Mouse (Mus musculus) lung, embryonic 15.5 days (tissue): ENCODE results near the gene Mrps34. TPM values are rescaled to one million over a fixed set of nuclear protein-coding genes. Genes with fewer than 3 reads are reported as not detected.
"Not testable (repeated sequence)": the region's sequence is repeated elsewhere in the genome, so short reads cannot be mapped to it uniquely, and the experiment has no call there.

Source experiments
- ATAC-seq: fragments of 200-750 bp; cut with Nextera tagmentation; 2 replicates; pipeline ENCODE4 v1.8.0; 2017; ENCODE audit warnings: moderate number of reproducible peaks, borderline replicate concordance; ENCODE audit not compliant: low FRiP score, low TSS enrichment; ENCODE audit errors: extremely low read depth
- H3K27ac ChIP-seq: fragments of 300-500 bp; sonication (generic); 2 replicates; pipeline ENCODE4 v1.5.1; 2015; ENCODE audit warnings: moderate library complexity, mild to moderate bottlenecking, inconsistent platforms
- H3K27me3 ChIP-seq: fragments of 300-500 bp; sonication (generic); 2 replicates; pipeline ENCODE4 v1.6.1; 2015; ENCODE audit warnings: inconsistent platforms
- H3K36me3 ChIP-seq: fragments of 300-500 bp; sonication (generic); 2 replicates; pipeline ENCODE4 v1.6.1; 2015; ENCODE audit warnings: inconsistent platforms
- H3K4me1 ChIP-seq: fragments of 300-500 bp; sonication (generic); 2 replicates; pipeline ENCODE4 v1.6.1; 2015; ENCODE audit warnings: inconsistent platforms
- H3K4me2 ChIP-seq: fragments of 300-500 bp; sonication (generic); 2 replicates; pipeline ENCODE4 v1.6.1; 2015; ENCODE audit warnings: inconsistent platforms, mild to moderate bottlenecking, moderate library complexity
- H3K4me3 ChIP-seq: fragments of 300-500 bp; sonication (generic); 2 replicates; pipeline ENCODE4 v1.5.1; 2015; ENCODE audit warnings: mild to moderate bottlenecking, inconsistent platforms
- H3K9ac ChIP-seq: fragments of 300-500 bp; sonication (generic); 2 replicates; pipeline ENCODE4 v1.6.1; 2015; ENCODE audit warnings: inconsistent platforms
- H3K9me3 ChIP-seq: fragments of 300-500 bp; sonication (generic); 2 replicates; pipeline ENCODE4 v1.6.1; 2016; ENCODE audit warnings: inconsistent platforms
- WGBS: fragments of 180-500 bp; shearing (Covaris S2); methylation state at CpG from one replicate; pipeline ENCODE4 v1.1.7; 2015; 5-methylcytosine and 5-hydroxymethylcytosine counted together
- polyA plus RNA-seq: library from polyadenylated mRNA; unstranded; fragments of >200 nt; fragmentation: Nextera tagmentation; extraction: Ambion mirVana; gene quantifications from 2 replicates; pipeline ENCODE4 v1.2.1, GENCODE M21; 2015

The Mrps34 gene
- polyA plus RNA-seq, 1 experiment from 2014 or later = 92.0 TPM

GRCm38 (mm10) chr17:24937266-24937665, 42.4 kb downstream of the Mrps34 start:
- Histone ChIP-seq H3K4me3 (peak overlapping the region; percentile 97), H3K27me3 (no peaks in the 10 kb centered on the region), H3K9ac (peak overlapping the region; percentile 89), H3K4me2 (peak overlapping the region; percentile 69), H3K27ac (peak overlapping the region; percentile 72), H3K4me1 (peaks cover 19% of the 10 kb centered on the region), H3K9me3 (no peaks in the 10 kb centered on the region), H3K36me3 (0 out of 2 replicates have a peak, but pooled peaks cover 4% of the 10 kb centered on the region)
- no peak for ATAC-seq
- WGBS = 41% methylated on average over 6 of the region's 6 CpGs

DNA sequence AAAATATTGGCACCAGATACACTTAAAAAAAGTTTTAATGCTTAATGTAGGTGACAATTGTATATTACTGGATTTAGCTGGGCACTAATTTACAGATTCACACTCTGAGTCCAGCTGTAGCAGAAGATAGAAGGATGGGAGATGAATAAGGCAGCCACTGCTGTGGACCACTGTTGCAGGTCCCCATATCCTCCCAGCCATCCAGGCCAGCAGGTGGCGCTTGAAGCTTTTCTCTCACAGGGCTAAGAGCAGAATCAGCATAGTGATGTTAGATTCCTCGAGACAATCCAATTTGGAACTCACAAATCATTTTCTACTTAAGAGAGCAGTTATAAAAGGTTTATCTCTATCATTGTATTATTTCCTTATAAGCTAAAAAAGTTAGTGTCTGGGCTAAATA, 47.5 kb downstream of the Mrps34 start:
- H3K9ac ChIP-seq, H3K4me1 ChIP-seq, H3K27me3 ChIP-seq, H3K4me2 ChIP-seq, H3K27ac ChIP-seq, H3K4me3 ChIP-seq, H3K9me3 ChIP-seq, ATAC-seq: not testable (repeated sequence)
- 7% methylated on average over 2 of the region's 2 CpGs for WGBS
- peaks cover 33% of the 10 kb centered on the region for H3K36me3 ChIP-seq

- no peak overlapping the region for H3K4me2 ChIP-seq
- H3K9me3 ChIP-seq = no peaks in the 10 kb centered on the region
- ATAC-seq = no peak
- no peaks in the 10 kb centered on the region for H3K27me3 ChIP-seq
- peaks cover 39% of the 10 kb centered on the region for H3K36me3 ChIP-seq
- H3K9ac ChIP-seq = no peak overlapping the region
- H3K4me3 ChIP-seq = no peak overlapping the region
- H3K4me1 ChIP-seq = no peaks in the 10 kb centered on the region
- 85% methylated on average over 7 of the region's 7 CpGs for WGBS
- H3K27ac ChIP-seq = no peak overlapping the region
Observed at GRCm38 (mm10) chr17:24943036-24943435, 48.1 kb downstream of the Mrps34 start.

GRCm38 (mm10) chr17:24943589-24943988, 48.7 kb downstream of the Mrps34 start:
- 77% methylated on average over 1 of the region's 1 CpGs for WGBS
- not testable (repeated sequence) for H3K9ac ChIP-seq, H3K4me3 ChIP-seq, H3K27ac ChIP-seq, H3K9me3 ChIP-seq, H3K27me3 ChIP-seq, H3K4me2 ChIP-seq, H3K4me1 ChIP-seq, ATAC-seq
- peaks cover 44% of the 10 kb centered on the region for H3K36me3 ChIP-seq

Other genes with a start within 250 kb of the Mrps34 start
- gene Slc9a3r2, start 244.8 kb upstream of the Mrps34 start, polyA plus RNA-seq = 87.3 and 92.4 TPM in 2 replicates
- gene Npw, start 236.7 kb upstream of the Mrps34 start, polyA plus RNA-seq = 2.1 and 2.3 TPM in 2 replicates
- gene Zfp598, start 225.4 kb upstream of the Mrps34 start, polyA plus RNA-seq = 21.2 and 22.2 TPM in 2 replicates
- gene Syngr3, start 205.2 kb upstream of the Mrps34 start, polyA plus RNA-seq = 1.0 and 2.0 TPM in 2 replicates
- gene Gfer, start 199.0 kb upstream of the Mrps34 start, polyA plus RNA-seq = 47.3 and 47.4 TPM in 2 replicates
- 3.5 and 5.1 TPM in 2 replicates for gene Noxo1, start 198.9 kb upstream of the Mrps34 start, polyA plus RNA-seq
- gene Tbl3, start 187.5 kb upstream of the Mrps34 start, polyA plus RNA-seq = 81.2 and 85.2 TPM in 2 replicates
- 0.18 and 0.21 TPM in 2 replicates for gene Rnf151, start 177.1 kb upstream of the Mrps34 start, polyA plus RNA-seq
- gene Rps2, start 177.0 kb upstream of the Mrps34 start, polyA plus RNA-seq = 1,576 and 1,662 TPM in 2 replicates
- gene Ndufb10, start 170.6 kb upstream of the Mrps34 start, polyA plus RNA-seq = 186 and 193 TPM in 2 replicates
- gene Rpl3l, start 167.3 kb upstream of the Mrps34 start, polyA plus RNA-seq = 0.18 TPM in 1 of 2 replicates, not detected in the other
- gene Msrb1, start 158.5 kb upstream of the Mrps34 start, polyA plus RNA-seq = 30.7 and 36.7 TPM in 2 replicates
- 2.5 and 3.4 TPM in 2 replicates for gene Hs3st6, start 142.1 kb upstream of the Mrps34 start, polyA plus RNA-seq
- gene Meiob, start 90.8 kb upstream of the Mrps34 start, polyA plus RNA-seq = not detected in 2 replicates
- gene Hagh, start 55.0 kb upstream of the Mrps34 start, polyA plus RNA-seq = 31.7 and 32.1 TPM in 2 replicates
- 18.8 and 19.9 TPM in 2 replicates for gene Fahd1, start 44.8 kb upstream of the Mrps34 start, polyA plus RNA-seq
- gene Igfals, start 29.1 kb upstream of the Mrps34 start, polyA plus RNA-seq = 1.00 and 1.4 TPM in 2 replicates
- gene Nubp2, start 8.8 kb upstream of the Mrps34 start, polyA plus RNA-seq = 54.4 and 56.6 TPM in 2 replicates
- 41.7 and 44.2 TPM in 2 replicates for gene Spsb3, start 8.5 kb upstream of the Mrps34 start, polyA plus RNA-seq
- 28.5 and 30.4 TPM in 2 replicates for gene Eme2, start within 50 bp of the Mrps34 start, polyA plus RNA-seq
- 67.1 and 78.5 TPM in 2 replicates for gene Nme3, start 1.4 kb downstream of the Mrps34 start, polyA plus RNA-seq
- 24.0 and 27.6 TPM in 2 replicates for gene Mapk8ip3, start 41.9 kb downstream of the Mrps34 start, polyA plus RNA-seq
- 186 and 189 TPM in 2 replicates for gene Jpt2, start 65.6 kb downstream of the Mrps34 start, polyA plus RNA-seq
- gene Cramp1l, start 120.7 kb downstream of the Mrps34 start, polyA plus RNA-seq = 6.3 and 7.6 TPM in 2 replicates
- gene Ift140, start 121.0 kb downstream of the Mrps34 start, polyA plus RNA-seq = 17.0 and 18.1 TPM in 2 replicates
- 88.2 and 93.2 TPM in 2 replicates for gene Tmem204, start 188.5 kb downstream of the Mrps34 start, polyA plus RNA-seq
- 42.2 and 46.3 TPM in 2 replicates for gene Telo2, start 220.9 kb downstream of the Mrps34 start, polyA plus RNA-seq
- 0.14 TPM in 1 of 2 replicates, not detected in the other for gene Ptx4, start 225.6 kb downstream of the Mrps34 start, polyA plus RNA-seq
- gene Clcn7, start 238.3 kb downstream of the Mrps34 start, polyA plus RNA-seq = 21.4 and 22.4 TPM in 2 replicates